Mouse (Mus musculus): Measurements from ENCODE around the gene Wwtr1.

Gene Wwtr1

GRCm38 (mm10) chr3:57440956-57441355 is 134.8 kb downstream of the Wwtr1 start:
- no peak for DNase-seq

- no peak for DNase-seq
Measured at GRCm38 (mm10) chr3:57435364-57435763, 140.3 kb downstream of the Wwtr1 start.

- no peak for DNase-seq
Measured at GRCm38 (mm10) chr3:57431706-57432105, 144.0 kb downstream of the Wwtr1 start.

GRCm38 (mm10) chr3:57429486-57429885 is 146.2 kb downstream of the Wwtr1 start:
- DNase-seq: no peak

- DNase-seq: no peak
Measured at GRCm38 (mm10) chr3:57428682-57429464, 146.8 kb downstream of the Wwtr1 start.

- DNase-seq: no peak
Measured at GRCm38 (mm10) chr3:57426351-57426750, 149.4 kb downstream of the Wwtr1 start.

- DNase-seq: no peak
Measured at GRCm38 (mm10) chr3:57425089-57425730, 150.5 kb downstream of the Wwtr1 start, which contains the start of gene Tm4sf4. TSS of gene Tm4sf4 (plus strand) at chr3:57425314.

- no peak for DNase-seq
Measured at GRCm38 (mm10) chr3:57420660-57421059, 155.1 kb downstream of the Wwtr1 start.

GRCm38 (mm10) chr3:57420233-57420632 is 155.5 kb downstream of the Wwtr1 start:
- DNase-seq: no peak

- DNase-seq: no peak
Measured at GRCm38 (mm10) chr3:57411535-57411934, 164.2 kb downstream of the Wwtr1 start.
